Mouse (Mus musculus): ENCODE measurements at regions not wholly inside any gene's neighbourhood (a gene's known extent, or its start where the extent isn't known, plus 50 kb on each side); places are given as distances from the start of the nearest gene placed in this dataset.

DNA sequence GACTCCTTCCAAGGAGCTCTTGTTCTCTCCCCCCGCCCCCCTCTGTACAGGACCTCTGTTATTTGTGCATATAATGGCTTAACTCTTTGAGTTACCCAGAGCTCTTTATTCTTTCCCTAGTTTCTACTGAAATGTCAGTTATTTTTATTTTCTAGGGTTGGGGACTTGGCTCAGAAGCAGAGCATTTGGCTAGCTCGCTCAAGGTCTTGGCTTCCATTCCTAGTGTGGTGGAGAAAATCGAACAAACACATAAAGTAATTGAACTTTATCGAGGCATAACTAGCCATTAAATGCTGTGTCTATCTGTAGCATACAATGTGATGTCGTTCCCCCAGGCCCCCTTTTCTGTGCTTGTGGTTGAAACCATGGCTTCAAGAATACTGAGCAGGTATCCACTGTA, 716.5 kb upstream of the Car8 start:
- WGBS, result 75% methylated on average over 5 of the region's 5 CpGs
- H3K27ac ChIP-seq (replicated peaks), result no peak overlapping the region

GRCm38 (mm10) chr4:8954356-8954914, 715.6 kb upstream of the Car8 start:
- Histone ChIP-seq H3K9me3 (no peaks in the 10 kb centered on the region), H3K27ac (replicated peaks) (peak overlapping the region; percentile 14; the same call in 1 of the 2 replicates), H3K4me1 (replicated peaks) (peaks cover 28% of the 10 kb centered on the region), H3K36me3 (no peaks in the 10 kb centered on the region), H3K4me2 (peak overlapping the region; percentile 20; the same call in 1 of the 2 replicates), H3K9ac (no peak overlapping the region), H3K4me3 (no peak overlapping the region), H3K27me3 (no peaks in the 10 kb centered on the region)
- ATAC-seq (ENCODE audit: low FRiP score, low read depth), result peak; percentile 54
- 15% methylated on average over 10 of the region's 10 CpGs for WGBS

More for the DNA sequence above, 716.5 kb upstream of the Car8 start:
- Histone ChIP-seq H3K4me1 (replicated peaks) (peaks cover 28% of the 10 kb centered on the region), H3K36me3 (no peaks in the 10 kb centered on the region), H3K9ac (no peak overlapping the region), H3K4me3 (no peak overlapping the region), H3K9me3 (no peaks in the 10 kb centered on the region), H3K27me3 (no peaks in the 10 kb centered on the region), H3K4me2 (no peak overlapping the region)
- no peak for ATAC-seq (ENCODE audit: low FRiP score, low read depth)

GRCm38 (mm10) chr4:8953181-8953580, 714.3 kb upstream of the Car8 start:
- Histone ChIP-seq H3K9ac (no peak overlapping the region), H3K27ac (replicated peaks) (no peak overlapping the region), H3K27me3 (no peaks in the 10 kb centered on the region), H3K4me3 (no peak overlapping the region), H3K4me2 (no peak overlapping the region), H3K9me3 (no peaks in the 10 kb centered on the region), H3K36me3 (no peaks in the 10 kb centered on the region), H3K4me1 (replicated peaks) (peaks cover 28% of the 10 kb centered on the region)
- no peak for ATAC-seq (ENCODE audit: low FRiP score, low read depth)
- WGBS, result 79% methylated on average over 7 of the region's 7 CpGs

DNA sequence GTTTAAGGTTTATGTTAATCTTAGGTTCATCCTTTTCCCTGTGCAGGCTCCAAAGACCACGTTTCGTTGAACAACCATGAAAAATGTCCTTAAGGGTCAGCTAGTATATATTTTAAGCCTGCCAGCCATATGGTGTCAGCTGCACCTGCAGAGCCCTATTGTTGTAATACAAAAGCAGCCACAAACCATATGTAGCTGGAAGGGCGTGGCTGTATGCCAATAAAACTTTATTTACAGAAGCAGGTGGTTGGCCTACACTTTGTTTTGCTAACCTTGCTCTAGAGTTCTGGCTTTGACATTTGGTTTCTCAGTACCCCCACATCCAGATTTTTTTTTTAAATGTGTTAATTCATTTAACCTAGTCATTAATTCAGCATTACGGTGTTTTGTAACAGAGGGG, 711.1 kb upstream of the Car8 start:
- ATAC-seq (ENCODE audit: low FRiP score, low read depth), result no peak
- H3K27ac ChIP-seq (replicated peaks), result no peak overlapping the region
- H3K4me2 ChIP-seq, result no peak overlapping the region
- H3K4me3 ChIP-seq, result no peak overlapping the region
- H3K9ac ChIP-seq, result no peak overlapping the region
- peaks cover 10% of the 10 kb centered on the region for H3K4me1 ChIP-seq (replicated peaks)
- no peaks in the 10 kb centered on the region for H3K27me3 ChIP-seq
- no peaks in the 10 kb centered on the region for H3K9me3 ChIP-seq
- 49% methylated on average over 4 of the region's 4 CpGs for WGBS
- no peaks in the 10 kb centered on the region for H3K36me3 ChIP-seq

DNA sequence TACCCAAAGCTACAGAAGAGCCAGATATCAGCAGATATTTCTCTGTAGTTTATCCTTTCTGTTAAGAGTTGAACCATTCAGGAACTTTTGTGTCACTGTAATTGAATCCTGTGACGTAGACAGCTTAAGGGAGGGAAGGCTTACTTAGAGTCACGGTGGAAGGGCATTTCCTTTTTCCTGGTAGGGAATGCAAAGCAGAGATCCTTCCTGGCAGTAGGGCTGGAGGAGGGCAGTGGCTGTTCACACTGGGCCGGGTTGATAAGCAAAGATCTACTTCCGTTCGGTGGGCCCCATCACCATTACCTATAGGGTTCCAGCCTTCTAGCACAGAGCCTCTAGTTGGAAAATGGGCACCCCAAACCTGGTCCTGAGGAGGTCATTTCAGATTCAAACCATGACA, 710.7 kb upstream of the Car8 start:
- ATAC-seq (ENCODE audit: low FRiP score, low read depth), result no peak
- Histone ChIP-seq H3K4me1 (replicated peaks) (peaks cover 6% of the 10 kb centered on the region), H3K9me3 (no peaks in the 10 kb centered on the region), H3K27me3 (no peaks in the 10 kb centered on the region), H3K4me2 (no peak overlapping the region), H3K36me3 (no peaks in the 10 kb centered on the region), H3K27ac (replicated peaks) (no peak overlapping the region), H3K9ac (no peak overlapping the region), H3K4me3 (no peak overlapping the region)
- WGBS, result 60% methylated on average over 5 of the region's 5 CpGs

GRCm38 (mm10) chr4:8945116-8945515, 706.3 kb upstream of the Car8 start:
- no peak overlapping the region for H3K27ac ChIP-seq (replicated peaks)
- H3K9me3 ChIP-seq, result no peaks in the 10 kb centered on the region
- 93% methylated on average over 10 of the region's 10 CpGs for WGBS
- H3K4me3 ChIP-seq, result no peak overlapping the region
- no peaks in the 10 kb centered on the region for H3K4me1 ChIP-seq (replicated peaks)
- no peak for ATAC-seq (ENCODE audit: low FRiP score, low read depth)
- H3K4me2 ChIP-seq, result no peak overlapping the region
- H3K27me3 ChIP-seq, result no peaks in the 10 kb centered on the region
- H3K9ac ChIP-seq, result no peak overlapping the region
- H3K36me3 ChIP-seq, result no peaks in the 10 kb centered on the region

- Histone ChIP-seq H3K9ac (no peak overlapping the region), H3K4me2 (no peak overlapping the region), H3K27me3 (no peaks in the 10 kb centered on the region), H3K4me1 (replicated peaks) (peaks cover 5% of the 10 kb centered on the region; the same call in 1 of the 2 replicates), H3K4me3 (no peak overlapping the region), H3K36me3 (no peaks in the 10 kb centered on the region), H3K9me3 (no peaks in the 10 kb centered on the region), H3K27ac (replicated peaks) (no peak overlapping the region)
- WGBS, result 65% methylated on average over 5 of the region's 5 CpGs
- no peak for ATAC-seq (ENCODE audit: low FRiP score, low read depth)
Measured at GRCm38 (mm10) chr4:8943080-8943479, 704.2 kb upstream of the Car8 start.

DNA sequence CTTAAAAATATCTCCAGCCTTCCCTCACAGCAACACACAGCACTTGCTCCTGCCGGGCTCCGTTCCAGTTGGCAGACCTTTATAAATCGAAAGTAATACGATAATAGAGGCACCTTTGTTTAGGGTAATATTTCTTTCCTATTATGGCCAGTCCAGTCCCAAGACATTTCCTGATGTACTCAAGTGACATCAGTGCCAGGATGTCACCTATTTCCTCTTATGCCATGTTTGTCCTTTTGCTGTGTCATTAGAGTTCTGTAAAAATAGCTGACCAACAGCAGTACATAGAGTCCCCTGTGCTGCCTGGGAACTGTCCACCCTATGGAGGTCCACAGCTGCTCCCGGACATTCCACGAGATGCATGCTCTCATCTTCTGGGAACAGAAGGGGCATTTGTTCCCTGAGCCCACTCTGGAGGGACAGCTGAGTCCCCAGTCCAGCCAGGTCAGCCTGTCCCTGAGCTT, 700.1 kb upstream of the Car8 start:
- WGBS, result 61% methylated on average over 6 of the region's 6 CpGs
- Histone ChIP-seq H3K9me3 (no peaks in the 10 kb centered on the region), H3K4me1 (replicated peaks) (peaks cover 5% of the 10 kb centered on the region; the same call in 1 of the 2 replicates), H3K27ac (replicated peaks) (no peak overlapping the region), H3K9ac (no peak overlapping the region), H3K4me3 (no peak overlapping the region), H3K4me2 (no peak overlapping the region), H3K36me3 (no peaks in the 10 kb centered on the region), H3K27me3 (no peaks in the 10 kb centered on the region)
- ATAC-seq (ENCODE audit: low FRiP score, low read depth), result peak; percentile 65; the same call in 1 of the 2 replicates

DNA sequence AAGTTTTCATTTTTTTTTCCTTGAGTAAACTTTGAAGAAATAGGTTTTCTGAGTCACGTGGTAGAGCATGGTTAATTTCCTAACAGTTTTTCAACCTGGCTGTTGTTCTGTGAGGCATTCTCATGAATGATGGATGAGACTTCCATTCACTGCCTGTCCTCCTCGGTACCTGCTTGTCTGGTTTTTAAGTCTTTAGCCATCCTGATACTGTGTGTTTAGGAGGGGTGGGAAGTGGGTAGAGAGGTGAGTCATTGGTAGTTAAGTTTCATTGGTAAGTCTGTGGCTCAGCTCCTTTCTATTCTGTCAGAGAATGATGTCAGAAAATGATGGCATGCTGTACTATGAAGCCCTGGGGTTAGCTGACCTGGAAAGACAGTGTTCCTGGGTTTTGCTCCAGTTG, 697.1 kb upstream of the Car8 start:
- WGBS, result 76% methylated on average over 2 of the region's 2 CpGs
- no peaks in the 10 kb centered on the region for H3K36me3 ChIP-seq
- H3K27me3 ChIP-seq, result no peaks in the 10 kb centered on the region
- no peak overlapping the region for H3K9ac ChIP-seq
- no peak overlapping the region for H3K27ac ChIP-seq (replicated peaks)
- peaks cover 5% of the 10 kb centered on the region; the same call in 1 of the 2 replicates for H3K4me1 ChIP-seq (replicated peaks)
- ATAC-seq (ENCODE audit: low FRiP score, low read depth), result no peak
- no peak overlapping the region for H3K4me2 ChIP-seq
- H3K9me3 ChIP-seq, result no peaks in the 10 kb centered on the region
- H3K4me3 ChIP-seq, result no peak overlapping the region

- no peak overlapping the region for H3K4me2 ChIP-seq
- no peak overlapping the region for H3K27ac ChIP-seq (replicated peaks)
- H3K4me3 ChIP-seq, result no peak overlapping the region
- no peak overlapping the region for H3K9ac ChIP-seq
- no peak for ATAC-seq (ENCODE audit: low FRiP score, low read depth)
- H3K27me3 ChIP-seq, result no peaks in the 10 kb centered on the region
- H3K36me3 ChIP-seq, result no peaks in the 10 kb centered on the region
- no peaks in the 10 kb centered on the region for H3K9me3 ChIP-seq
- WGBS, result 78% methylated on average over 1 of the region's 1 CpGs
- H3K4me1 ChIP-seq (replicated peaks), result peaks cover 5% of the 10 kb centered on the region; the same call in 1 of the 2 replicates
Measured at GRCm38 (mm10) chr4:8934541-8934940, 695.7 kb upstream of the Car8 start.

DNA sequence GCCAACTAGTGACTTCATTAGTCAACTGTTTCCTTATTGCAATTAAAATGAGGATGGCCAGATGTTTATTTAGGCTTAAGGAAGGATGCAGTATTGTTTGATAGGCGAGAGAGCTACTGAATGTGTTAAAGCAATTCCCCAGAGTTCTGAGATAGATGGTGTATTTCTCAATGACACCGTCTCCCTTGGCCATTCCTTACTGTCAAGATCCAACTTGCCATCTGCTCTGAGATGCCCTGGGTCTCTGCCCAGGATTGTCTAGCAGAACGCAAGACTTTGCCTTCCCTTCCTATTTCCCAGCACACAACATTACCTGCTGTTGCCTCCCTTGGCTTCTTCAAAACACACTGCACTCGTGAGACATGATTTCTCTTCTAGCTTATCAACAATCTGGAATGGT, 690.5 kb upstream of the Car8 start:
- no peak overlapping the region for H3K4me2 ChIP-seq
- no peak overlapping the region for H3K9ac ChIP-seq
- no peak overlapping the region for H3K4me3 ChIP-seq
- no peaks in the 10 kb centered on the region for H3K36me3 ChIP-seq
- peaks cover 4% of the 10 kb centered on the region; the same call in 1 of the 2 replicates for H3K4me1 ChIP-seq (replicated peaks)
- no peaks in the 10 kb centered on the region for H3K9me3 ChIP-seq
- WGBS, result 56% methylated on average over 4 of the region's 4 CpGs
- 0 out of 2 replicates have a peak, but pooled peaks have one; percentile 23 for ATAC-seq (ENCODE audit: low FRiP score, low read depth)
- H3K27ac ChIP-seq (replicated peaks), result no peak overlapping the region
- no peaks in the 10 kb centered on the region for H3K27me3 ChIP-seq

DNA sequence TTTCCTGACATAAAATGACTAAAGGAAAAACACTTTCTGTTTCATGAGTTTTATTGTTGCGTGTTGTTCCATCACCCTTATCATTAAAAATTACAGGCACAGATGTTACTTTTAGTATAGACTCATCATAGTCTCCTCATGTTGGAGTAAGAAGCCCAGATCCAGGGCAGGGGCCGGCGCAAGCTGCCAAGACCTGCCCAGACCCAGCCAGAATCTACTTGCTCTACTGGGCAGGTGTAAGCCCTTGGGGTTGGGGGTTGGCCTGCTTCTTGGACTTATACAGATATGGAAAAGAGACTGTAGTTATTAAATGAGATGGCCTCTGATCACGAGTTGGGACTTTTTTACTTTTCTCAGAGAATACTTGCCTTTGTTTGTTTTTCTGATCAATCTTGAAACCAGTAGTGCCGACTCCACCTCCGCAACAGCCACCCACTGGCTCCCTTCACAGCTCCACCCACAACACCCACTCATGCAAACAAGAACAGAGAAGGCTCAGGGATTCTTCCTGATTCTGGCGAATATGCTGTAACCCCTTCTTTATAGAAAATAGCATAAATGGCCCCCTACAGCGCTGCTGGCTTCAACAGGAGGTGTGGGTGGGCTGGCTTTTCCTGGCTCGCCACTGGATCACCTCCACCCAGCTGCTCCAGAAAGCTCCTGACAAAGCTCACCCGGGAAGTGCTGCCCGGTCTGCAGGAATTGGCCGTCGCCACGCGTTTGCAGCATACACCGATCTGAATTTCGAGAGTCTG, 689.9 kb upstream of the Car8 start:
- Histone ChIP-seq H3K4me1 (replicated peaks) (peaks cover 4% of the 10 kb centered on the region; the same call in 1 of the 2 replicates), H3K9ac (no peak overlapping the region), H3K4me3 (no peak overlapping the region), H3K36me3 (no peaks in the 10 kb centered on the region), H3K4me2 (no peak overlapping the region), H3K27ac (replicated peaks) (0 out of 2 replicates have a peak overlapping the region, but pooled peaks have one; percentile 16), H3K27me3 (no peaks in the 10 kb centered on the region), H3K9me3 (no peaks in the 10 kb centered on the region)
- ATAC-seq (ENCODE audit: low FRiP score, low read depth), result peak; percentile 19; the same call in 1 of the 2 replicates
- 58% methylated on average over 17 of the region's 17 CpGs for WGBS

All from hindbrain, embryonic 15.5 days (tissue).